Mouse (Mus musculus): ENCODE measurements around the gene Msrb3. TPM values are rescaled to one million over a fixed set of nuclear protein-coding genes. Genes with fewer than 3 reads are reported as not detected.

The Msrb3 gene
- polyA plus RNA-seq, 1 experiment from 2014 or later, result 18.8 TPM

- ATAC-seq (no peak), DNase-seq (ENCODE audit: low spot score) (no peak)
- no peak overlapping the region for H3K4me2 ChIP-seq (replicated peaks; ENCODE audit: low read depth, low read length)
- no peak overlapping the region for H3K4me3 ChIP-seq (ENCODE audit: low read depth, low read length)
- no peaks in the 10 kb centered on the region for H3K4me1 ChIP-seq (ENCODE audit: insufficient read depth, low read depth, low read length)
- no peaks in the 10 kb centered on the region for H3K27me3 ChIP-seq (replicated peaks; ENCODE audit: insufficient read depth, low read length)
- TF ChIP-seq EP300 (IDR thresholded peaks at IDR 0.05), result no peak
- peak; percentile 74 for TF ChIP-seq CTCF (IDR thresholded peaks at IDR 0.05)
- H3K36me3 ChIP-seq (ENCODE audit: insufficient read depth, low read length), result no peaks in the 10 kb centered on the region
- H3K9me3 ChIP-seq (ENCODE audit: low read length), result no peaks in the 10 kb centered on the region
- 81% methylated on average over 3 of the region's 3 CpGs for WGBS
- no peak overlapping the region for H3K9ac ChIP-seq (replicated peaks; ENCODE audit: low read depth)
- no peak overlapping the region for H3K27ac ChIP-seq (ENCODE audit: low read length)
Observed at GRCm38 (mm10) chr10:120861194-120861593, 37.7 kb downstream of the Msrb3 start.

DNA sequence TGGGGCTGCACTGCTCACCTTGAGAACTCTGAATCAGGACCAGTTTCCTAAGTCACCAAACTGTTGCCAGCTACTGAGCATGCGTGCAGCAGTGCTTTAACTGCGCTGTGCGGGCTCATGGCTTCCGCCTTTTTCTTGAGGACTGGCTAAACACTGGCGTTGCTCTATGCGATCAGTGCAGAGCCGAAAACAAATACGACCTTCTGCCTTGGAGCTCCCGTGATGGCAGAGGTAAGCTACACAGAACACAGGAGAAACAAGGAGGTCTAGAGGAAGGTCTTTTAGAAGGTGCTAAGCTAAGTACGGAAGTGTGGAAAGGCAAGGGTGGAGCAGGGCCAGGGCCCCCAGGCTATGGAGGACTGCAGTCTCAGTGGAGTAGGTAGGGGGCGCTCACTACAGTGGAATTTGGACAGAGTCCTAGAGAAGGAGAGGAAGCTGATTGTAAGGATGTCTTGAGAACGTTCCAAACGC lies 41.3 kb downstream of the Msrb3 start:
- H3K9ac ChIP-seq (replicated peaks; ENCODE audit: low read depth), result no peak overlapping the region
- H3K36me3 ChIP-seq (ENCODE audit: insufficient read depth, low read length), result no peaks in the 10 kb centered on the region
- no peaks in the 10 kb centered on the region for H3K4me1 ChIP-seq (ENCODE audit: insufficient read depth, low read depth, low read length)
- H3K9me3 ChIP-seq (ENCODE audit: low read length), result no peaks in the 10 kb centered on the region
- WGBS, result 41% methylated on average over 13 of the region's 13 CpGs
- peak overlapping the region; percentile 30; the same call in 1 of the 2 replicates for H3K4me2 ChIP-seq (replicated peaks; ENCODE audit: low read depth, low read length)
- TF ChIP-seq EP300 (IDR thresholded peaks at IDR 0.05) (no peak), CTCF (IDR thresholded peaks at IDR 0.05) (peak; percentile 82)
- peak; percentile 93 for ATAC-seq
- no peak overlapping the region for H3K4me3 ChIP-seq (ENCODE audit: low read depth, low read length)
- H3K27me3 ChIP-seq (replicated peaks; ENCODE audit: insufficient read depth, low read length), result no peaks in the 10 kb centered on the region
- DNase-seq (ENCODE audit: low spot score), result peak; percentile 79
- H3K27ac ChIP-seq (ENCODE audit: low read length), result no peak overlapping the region

DNA sequence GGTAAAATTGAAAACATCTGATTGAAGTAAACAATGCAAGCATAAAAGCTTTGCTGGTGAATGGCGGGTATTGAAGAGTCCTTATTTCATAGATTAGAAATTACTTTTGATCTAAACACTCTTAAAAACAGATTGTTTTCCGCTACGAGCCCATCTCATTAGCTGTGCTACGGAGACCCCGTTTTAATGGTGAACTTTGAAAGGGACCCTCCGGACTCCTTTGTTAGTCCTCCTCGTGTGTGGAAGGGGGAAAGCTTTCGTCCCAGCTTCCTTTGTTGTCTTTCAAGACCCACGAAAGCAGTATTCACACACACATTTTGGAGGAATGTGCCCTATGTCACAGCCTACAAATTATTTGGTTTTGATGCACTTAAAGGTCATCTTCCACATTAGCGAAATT lies 44.6 kb downstream of the Msrb3 start:
- DNase-seq (ENCODE audit: low spot score) (no peak), ATAC-seq (no peak)
- H3K9me3 ChIP-seq (ENCODE audit: low read length), result no peaks in the 10 kb centered on the region
- H3K36me3 ChIP-seq (ENCODE audit: insufficient read depth, low read length), result no peaks in the 10 kb centered on the region
- H3K4me1 ChIP-seq (ENCODE audit: insufficient read depth, low read depth, low read length), result no peaks in the 10 kb centered on the region
- no peak overlapping the region for H3K9ac ChIP-seq (replicated peaks; ENCODE audit: low read depth)
- TF ChIP-seq EP300 (IDR thresholded peaks at IDR 0.05), result no peak
- TF ChIP-seq CTCF (IDR thresholded peaks at IDR 0.05), result no peak
- H3K4me3 ChIP-seq (ENCODE audit: low read depth, low read length), result no peak overlapping the region
- H3K27me3 ChIP-seq (replicated peaks; ENCODE audit: insufficient read depth, low read length), result no peaks in the 10 kb centered on the region
- WGBS, result 81% methylated on average over 10 of the region's 10 CpGs
- no peak overlapping the region for H3K27ac ChIP-seq (ENCODE audit: low read length)
- H3K4me2 ChIP-seq (replicated peaks; ENCODE audit: low read depth, low read length), result no peak overlapping the region

- no peak overlapping the region for H3K4me2 ChIP-seq (replicated peaks; ENCODE audit: low read depth, low read length)
- no peaks in the 10 kb centered on the region for H3K4me1 ChIP-seq (ENCODE audit: insufficient read depth, low read depth, low read length)
- no peak overlapping the region for H3K4me3 ChIP-seq (ENCODE audit: low read depth, low read length)
- TF ChIP-seq CTCF (IDR thresholded peaks at IDR 0.05) (no peak), EP300 (IDR thresholded peaks at IDR 0.05) (no peak)
- no peaks in the 10 kb centered on the region for H3K36me3 ChIP-seq (ENCODE audit: insufficient read depth, low read length)
- no peak overlapping the region for H3K9ac ChIP-seq (replicated peaks; ENCODE audit: low read depth)
- H3K27ac ChIP-seq (ENCODE audit: low read length), result no peak overlapping the region
- no peaks in the 10 kb centered on the region for H3K9me3 ChIP-seq (ENCODE audit: low read length)
- 85% methylated on average over 9 of the region's 9 CpGs for WGBS
- ATAC-seq, result no peak
- H3K27me3 ChIP-seq (replicated peaks; ENCODE audit: insufficient read depth, low read length), result no peaks in the 10 kb centered on the region
- no peak for DNase-seq (ENCODE audit: low spot score)
Observed at GRCm38 (mm10) chr10:120853816-120854215, 45.1 kb downstream of the Msrb3 start.

GRCm38 (mm10) chr10:120851196-120851781 lies 47.6 kb downstream of the Msrb3 start:
- ATAC-seq (no peak), DNase-seq (ENCODE audit: low spot score) (peak; percentile 17)
- no peaks in the 10 kb centered on the region for H3K36me3 ChIP-seq (ENCODE audit: insufficient read depth, low read length)
- no peak overlapping the region for H3K27ac ChIP-seq (ENCODE audit: low read length)
- H3K4me2 ChIP-seq (replicated peaks; ENCODE audit: low read depth, low read length), result no peak overlapping the region
- no peaks in the 10 kb centered on the region for H3K4me1 ChIP-seq (ENCODE audit: insufficient read depth, low read depth, low read length)
- 44% methylated on average over 9 of the region's 9 CpGs for WGBS
- H3K4me3 ChIP-seq (ENCODE audit: low read depth, low read length), result no peak overlapping the region
- no peak overlapping the region for H3K9ac ChIP-seq (replicated peaks; ENCODE audit: low read depth)
- no peaks in the 10 kb centered on the region for H3K27me3 ChIP-seq (replicated peaks; ENCODE audit: insufficient read depth, low read length)
- TF ChIP-seq EP300 (IDR thresholded peaks at IDR 0.05) (no peak), CTCF (IDR thresholded peaks at IDR 0.05) (no peak)
- no peaks in the 10 kb centered on the region for H3K9me3 ChIP-seq (ENCODE audit: low read length)

DNA sequence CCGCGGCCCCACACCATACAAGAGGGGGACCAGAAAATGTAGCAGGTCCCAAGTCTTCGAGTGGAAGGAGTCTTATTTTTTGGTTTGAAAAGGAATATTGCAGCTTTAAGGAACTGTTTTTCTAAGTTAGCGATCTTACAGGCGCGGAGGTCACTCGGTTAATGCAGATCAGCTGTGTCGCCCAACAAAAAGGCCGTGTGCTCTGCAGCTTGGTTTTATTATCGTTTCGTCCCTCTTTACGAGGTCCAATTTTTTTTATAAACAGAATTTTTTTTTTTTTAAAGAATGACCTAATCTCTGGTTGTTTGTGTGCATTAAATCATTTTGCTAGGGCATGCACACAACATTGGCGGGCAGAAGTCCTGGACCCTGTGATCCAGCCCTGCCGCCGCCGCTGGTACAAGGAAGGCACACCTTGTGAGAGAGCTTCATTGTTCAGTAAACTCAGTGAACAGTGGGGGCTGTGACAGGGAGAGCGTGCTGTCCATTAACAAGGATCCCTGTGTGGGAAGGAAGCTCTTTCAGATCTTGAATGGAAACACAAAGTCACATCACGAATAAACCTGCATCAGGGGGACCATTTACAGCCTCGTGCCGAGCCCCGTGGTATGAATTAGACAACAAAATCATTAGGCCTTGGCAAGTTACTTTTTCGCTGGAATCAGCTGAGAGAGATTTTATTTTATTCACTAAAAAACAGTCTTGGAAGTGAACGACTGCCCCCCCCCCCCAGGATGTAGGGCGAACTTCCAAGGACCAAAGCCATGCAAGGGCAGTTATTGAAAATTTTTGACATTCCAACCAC lies 48.3 kb downstream of the Msrb3 start:
- H3K4me2 ChIP-seq (replicated peaks; ENCODE audit: low read depth, low read length), result peak overlapping the region; percentile 8; the same call in 1 of the 2 replicates
- ATAC-seq (no peak), DNase-seq (ENCODE audit: low spot score) (no peak)
- H3K36me3 ChIP-seq (ENCODE audit: insufficient read depth, low read length), result no peaks in the 10 kb centered on the region
- H3K4me1 ChIP-seq (ENCODE audit: insufficient read depth, low read depth, low read length), result no peaks in the 10 kb centered on the region
- H3K27me3 ChIP-seq (replicated peaks; ENCODE audit: insufficient read depth, low read length), result no peaks in the 10 kb centered on the region
- no peak overlapping the region for H3K4me3 ChIP-seq (ENCODE audit: low read depth, low read length)
- H3K27ac ChIP-seq (ENCODE audit: low read length), result no peak overlapping the region
- TF ChIP-seq CTCF (IDR thresholded peaks at IDR 0.05) (no peak), EP300 (IDR thresholded peaks at IDR 0.05) (no peak)
- WGBS, result 55% methylated on average over 24 of the region's 24 CpGs
- H3K9ac ChIP-seq (replicated peaks; ENCODE audit: low read depth), result no peak overlapping the region
- no peaks in the 10 kb centered on the region for H3K9me3 ChIP-seq (ENCODE audit: low read length)

All from lung, postnatal 0 days (tissue).